Mouse (Mus musculus): ENCODE data around the gene Adarb1.

Adarb1 gene

GRCm38 (mm10) chr10:77438021-77438420 lies 20.0 kb upstream of the Adarb1 start:
- in situ Hi-C loops (cut with MboI, MseI) = no loop called here

- in situ Hi-C loops (cut with MboI, MseI) = no loop called here
Observed at GRCm38 (mm10) chr10:77435343-77435742, 17.3 kb upstream of the Adarb1 start.

- in situ Hi-C loops (cut with MboI, MseI) = no loop called here
Observed at GRCm38 (mm10) chr10:77434457-77435151, 16.5 kb upstream of the Adarb1 start.

GRCm38 (mm10) chr10:77434076-77434456 lies 16.0 kb upstream of the Adarb1 start:
- in situ Hi-C loops (cut with MboI, MseI) = no loop called here

GRCm38 (mm10) chr10:77430771-77431170 lies 12.7 kb upstream of the Adarb1 start:
- in situ Hi-C loops (cut with MboI, MseI) = no loop called here

- in situ Hi-C loops (cut with MboI, MseI) = no loop called here
Observed at GRCm38 (mm10) chr10:77429921-77430320, 11.9 kb upstream of the Adarb1 start.

- in situ Hi-C loops (cut with MboI, MseI) = no loop called here
Observed at GRCm38 (mm10) chr10:77427610-77428009, 9.5 kb upstream of the Adarb1 start.

GRCm38 (mm10) chr10:77420190-77420589 lies 2.1 kb upstream of the Adarb1 start:
- in situ Hi-C loops (cut with MboI, MseI) = no loop called here

- in situ Hi-C loops (cut with MboI, MseI) = no loop called here
Observed at GRCm38 (mm10) chr10:77417240-77418102, 599 bp downstream of the Adarb1 start.

GRCm38 (mm10) chr10:77416666-77417239 lies 1.3 kb downstream of the Adarb1 start:
- in situ Hi-C loops (cut with MboI, MseI) = no loop called here

- in situ Hi-C loops (cut with MboI, MseI) = no loop called here
Observed at GRCm38 (mm10) chr10:77415867-77416266, 2.2 kb downstream of the Adarb1 start.

GRCm38 (mm10) chr10:77413791-77414190 lies 4.3 kb downstream of the Adarb1 start:
- in situ Hi-C loops (cut with MboI, MseI) = no loop called here

GRCm38 (mm10) chr10:77409154-77409553 lies 8.9 kb downstream of the Adarb1 start:
- in situ Hi-C loops (cut with MboI, MseI) = no loop called here

- in situ Hi-C loops (cut with MboI, MseI) = no loop called here
Observed at GRCm38 (mm10) chr10:77408241-77408640, 9.8 kb downstream of the Adarb1 start.

- in situ Hi-C loops (cut with MboI, MseI) = no loop called here
Observed at GRCm38 (mm10) chr10:77406486-77406885, 11.6 kb downstream of the Adarb1 start.

- in situ Hi-C loops (cut with MboI, MseI) = no loop called here
Observed at GRCm38 (mm10) chr10:77402463-77402862, 15.6 kb downstream of the Adarb1 start.

GRCm38 (mm10) chr10:77401039-77401438 lies 17.0 kb downstream of the Adarb1 start:
- in situ Hi-C loops (cut with MboI, MseI) = no loop called here

- in situ Hi-C loops (cut with MboI, MseI) = no loop called here
Observed at GRCm38 (mm10) chr10:77399938-77400337, 18.1 kb downstream of the Adarb1 start.

- in situ Hi-C loops (cut with MboI, MseI) = no loop called here
Observed at GRCm38 (mm10) chr10:77398082-77398481, 20.0 kb downstream of the Adarb1 start.

- in situ Hi-C loops (cut with MboI, MseI) = no loop called here
Observed at GRCm38 (mm10) chr10:77397056-77397642, 20.9 kb downstream of the Adarb1 start.

- in situ Hi-C loops (cut with MboI, MseI) = no loop called here
Observed at GRCm38 (mm10) chr10:77396015-77396414, 22.1 kb downstream of the Adarb1 start.

GRCm38 (mm10) chr10:77391072-77391471 lies 27.0 kb downstream of the Adarb1 start:
- in situ Hi-C loops (cut with MboI, MseI) = no loop called here
